Mouse (Mus musculus) cerebellum, adult 2 months (tissue): ENCODE measurements around the gene Nsmce1. TPM values are rescaled to one million over a fixed set of nuclear protein-coding genes. Genes with fewer than 3 reads are reported as not detected.
A peak's percentile ranks its signal among the peaks of the same experiment; 100 is the strongest.

ENCODE experiments used
- DNase-seq, 2 experiments: peaks; one replicate each; pipeline ENCODE4 v3.0.0; 2021
- H3K27ac ChIP-seq: fragments of 200-500 bp; 2 replicates; pipeline ENCODE4 v1.5.1; 2012; ENCODE audit warnings: low read length, control low read depth, inconsistent platforms; ENCODE audit not compliant: insufficient read depth
- H3K27me3 ChIP-seq: fragments of 200-500 bp; 2 replicates; pipeline ENCODE4 v1.6.1; 2012; ENCODE audit warnings: inconsistent platforms, mild to moderate bottlenecking, low read length, moderate library complexity; ENCODE audit not compliant: control insufficient read depth, insufficient read depth
- H3K4me1 ChIP-seq: fragments of 200-500 bp; 2 replicates; pipeline ENCODE4 v1.6.1; 2011; ENCODE audit warnings: low read length; ENCODE audit not compliant: control insufficient read depth, insufficient read depth
- H3K4me3 ChIP-seq: fragments of 200-500 bp; replicated peaks from 2 replicates; pipeline ENCODE3; 2011; ENCODE audit warnings: mild to moderate bottlenecking, low read depth, low read length, control low read depth; ENCODE audit not compliant: insufficient read depth
- CTCF ChIP-seq: fragments of 200-500 bp; IDR thresholded peaks from 2 replicates; pipeline ENCODE4 v1.5.1; 2011; ENCODE audit warnings: low read depth, mild to moderate bottlenecking, control low read depth, low read length, moderate library complexity, borderline replicate concordance; ENCODE audit not compliant: insufficient read depth
- POLR2A ChIP-seq: fragments of 200-500 bp; IDR thresholded peaks from 2 replicates; pipeline ENCODE4 v1.6.1; 2011; ENCODE audit warnings: low read length, control low read depth, borderline replicate concordance; ENCODE audit not compliant: insufficient read depth
- WGBS: fragments of 180-500 bp; shearing (Covaris S2); methylation state at CpG from one replicate; pipeline ENCODE4 v1.1.7; 2018; 5-methylcytosine and 5-hydroxymethylcytosine counted together
- polyA plus RNA-seq: library from polyadenylated mRNA; depleted of rRNA; stranded (reverse); fragments of >200 nt; gene quantifications from 2 replicates; pipeline ENCODE4 v1.2.3, GENCODE M21; 2012; rRNA removed

Nsmce1 gene
- 25.1 and 26.4 TPM in 2 replicates for polyA plus RNA-seq

GRCm38 (mm10) chr7:125490947-125491735, at the start of gene Nsmce1:
Gene Nsmce1 (minus strand): TSS chr7:125491596.
- no peaks in the 10 kb centered on the region; the same call in 1 of the 2 replicates for H3K4me1 ChIP-seq
- DNase-seq = peak; percentile 95 to 97
- under 1% methylated on average over 56 of the region's 56 CpGs for WGBS
- H3K27ac ChIP-seq = peak within 1 kb of the TSS; percentile 92
- no peaks in the 10 kb centered on the region for H3K27me3 ChIP-seq
- TF ChIP-seq CTCF = 0 out of 2 replicates have a peak, but pooled peaks have one; percentile 5
- TF ChIP-seq POLR2A = peak; percentile 88
- H3K4me3 ChIP-seq = peak within 1 kb of the TSS; percentile 77

DNA sequence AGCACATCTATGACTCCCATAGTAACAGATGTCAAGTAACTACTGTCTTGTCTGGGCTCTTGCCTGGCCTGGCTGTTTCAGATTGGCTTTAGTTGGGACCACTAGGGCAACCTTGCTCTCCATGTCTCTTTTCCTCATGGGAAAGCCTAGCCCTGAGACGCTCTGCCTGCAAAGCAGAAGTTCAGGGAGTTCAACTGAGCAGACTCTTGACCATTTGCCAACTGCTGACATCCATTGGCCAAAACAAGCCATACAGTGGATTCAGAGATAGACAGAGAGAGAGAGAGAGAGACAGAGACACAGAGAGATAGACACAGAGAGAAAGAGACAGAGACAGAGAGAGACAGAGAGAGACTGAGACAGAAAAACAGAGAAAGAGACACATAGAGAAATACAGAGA, 49.6 kb upstream of the Nsmce1 start:
- no peak overlapping the region for H3K4me3 ChIP-seq
- 39% methylated on average over 1 of the region's 1 CpGs for WGBS
- H3K27ac ChIP-seq = no peak overlapping the region
- TF ChIP-seq POLR2A (no peak), CTCF (no peak)
- DNase-seq = no peak
- H3K4me1 ChIP-seq = no peaks in the 10 kb centered on the region
- no peaks in the 10 kb centered on the region; the same call in 1 of the 2 replicates for H3K27me3 ChIP-seq

DNA sequence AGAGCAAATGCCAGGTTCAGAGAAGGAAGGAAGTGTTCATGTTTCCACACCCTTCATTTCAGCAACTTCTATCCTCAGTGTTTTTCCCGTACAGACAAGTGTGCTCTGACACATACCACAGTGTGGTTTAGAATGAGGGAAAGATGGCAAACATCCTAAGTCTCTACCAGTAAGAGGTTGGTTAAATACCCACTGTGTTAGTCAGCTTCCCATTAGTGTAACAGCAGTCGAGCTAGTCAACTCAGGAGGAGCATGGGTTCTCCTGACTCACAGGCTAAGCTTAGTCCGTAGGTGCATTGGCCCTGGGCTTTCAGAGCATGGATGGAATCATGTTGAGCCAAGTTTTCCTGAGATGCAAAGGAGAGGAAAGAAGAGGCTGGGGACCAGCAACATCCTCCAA, 48.0 kb upstream of the Nsmce1 start:
- H3K27ac ChIP-seq = no peak overlapping the region
- H3K4me3 ChIP-seq = no peak overlapping the region
- no peak for TF ChIP-seq POLR2A
- no peak for TF ChIP-seq CTCF
- H3K27me3 ChIP-seq = no peaks in the 10 kb centered on the region; the same call in 1 of the 2 replicates
- no peak for DNase-seq
- H3K4me1 ChIP-seq = no peaks in the 10 kb centered on the region
- 88% methylated on average over 3 of the region's 3 CpGs for WGBS

DNA sequence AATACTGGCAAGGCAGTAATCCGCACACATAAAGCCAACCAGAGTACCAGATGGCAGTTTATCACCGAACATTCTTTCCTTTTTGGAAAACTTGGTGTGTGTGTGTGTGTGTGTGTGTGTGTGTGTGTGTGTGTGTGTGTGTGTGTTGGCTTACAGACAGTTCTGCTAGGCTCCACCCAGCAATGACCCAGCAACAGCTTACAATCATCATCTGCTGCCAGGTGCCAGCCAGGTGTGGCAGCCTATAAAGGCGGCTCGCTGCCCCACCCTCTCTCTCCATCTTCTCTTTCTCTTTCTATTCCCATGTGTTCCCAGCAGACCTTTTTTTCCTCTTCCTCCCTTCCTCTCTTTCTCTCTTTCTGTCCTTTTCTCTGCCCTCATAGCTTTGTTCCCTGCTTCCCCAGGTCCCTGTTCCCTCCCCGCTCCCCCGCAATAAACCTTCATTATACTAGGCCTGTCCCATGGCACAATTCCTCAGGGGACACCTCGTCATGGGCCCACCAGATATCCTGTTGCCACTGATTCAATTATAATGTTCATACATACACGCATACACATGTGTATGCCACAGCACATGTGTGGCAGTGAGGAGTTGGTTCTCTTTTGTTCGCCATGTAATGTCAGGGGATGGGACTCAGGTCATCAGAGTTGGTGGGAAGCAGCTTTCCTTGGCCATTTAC, 36.6 kb upstream of the Nsmce1 start:
- Histone ChIP-seq H3K27ac (no peak overlapping the region), H3K4me1 (no peaks in the 10 kb centered on the region), H3K27me3 (no peaks in the 10 kb centered on the region), H3K4me3 (no peak overlapping the region)
- DNase-seq = no peak
- WGBS = 80% methylated on average over 9 of the region's 9 CpGs
- no peak for TF ChIP-seq CTCF
- TF ChIP-seq POLR2A = no peak

- TF ChIP-seq POLR2A (no peak), CTCF (no peak)
- Histone ChIP-seq H3K27ac (no peak overlapping the region), H3K27me3 (no peaks in the 10 kb centered on the region), H3K4me3 (no peak overlapping the region), H3K4me1 (no peaks in the 10 kb centered on the region)
- 87% methylated on average over 6 of the region's 6 CpGs for WGBS
- no peak for DNase-seq
Measured at GRCm38 (mm10) chr7:125527186-125527585, 35.8 kb upstream of the Nsmce1 start.

DNA sequence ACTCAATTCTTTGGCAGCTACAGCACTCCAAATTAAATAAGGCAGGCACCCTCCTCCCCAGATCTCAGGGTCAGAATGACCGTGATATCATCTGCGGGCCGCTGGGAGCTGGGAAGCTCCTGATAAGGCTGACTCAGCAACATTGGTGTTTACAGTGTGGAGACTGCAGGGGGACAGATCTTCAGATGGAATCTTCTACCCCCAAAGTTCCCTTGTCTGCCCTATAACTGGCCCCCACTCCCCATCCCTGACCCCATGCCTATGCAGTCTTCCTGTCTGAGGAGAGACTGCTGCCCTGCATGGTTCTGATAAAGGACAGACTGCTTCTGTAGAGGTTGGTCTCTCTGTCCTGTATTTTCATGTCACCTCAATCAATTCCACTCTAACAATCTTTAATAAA, 31.7 kb upstream of the Nsmce1 start:
- H3K27me3 ChIP-seq = no peaks in the 10 kb centered on the region
- no peak overlapping the region for H3K27ac ChIP-seq
- no peak overlapping the region for H3K4me3 ChIP-seq
- no peaks in the 10 kb centered on the region for H3K4me1 ChIP-seq
- TF ChIP-seq CTCF (no peak), POLR2A (no peak)
- no peak for DNase-seq
- WGBS = 77% methylated on average over 3 of the region's 3 CpGs

- 86% methylated on average over 3 of the region's 3 CpGs for WGBS
- TF ChIP-seq CTCF (no peak), POLR2A (no peak)
- Histone ChIP-seq H3K4me1 (no peaks in the 10 kb centered on the region), H3K27me3 (no peaks in the 10 kb centered on the region), H3K4me3 (no peak overlapping the region), H3K27ac (no peak overlapping the region)
- no peak for DNase-seq
Measured at GRCm38 (mm10) chr7:125519715-125520114, 28.3 kb upstream of the Nsmce1 start.
